8 mouse cellular contexts compared by ENCODE assay signal in genomic region chr7:143830399-143830798, GRCm38 (mm10). TPM values are rescaled to one million over a fixed set of nuclear protein-coding genes. Genes with fewer than 3 reads are reported as not detected.
DNase-seq lines count a peak whose midpoint lies in the region; ATAC-seq lines count a peak whose summit lies in the region.

No protein-coding gene starts in this region.

- DNase-seq in cerebellum, postnatal 10 days, result peak; percentile 38 to 41
- no peak for DNase-seq in cerebellum, adult 11-12 months
- DNase-seq in forebrain, embryonic 14.5 days (ENCODE audit: low spot score), result no peak
- no peak for DNase-seq in liver, embryonic 13.5 days
- no peak for DNase-seq in adrenal gland, postnatal 25 days
- DNase-seq in ovary, postnatal 36 days (ENCODE audit: low spot score), result no peak
- no peak for DNase-seq in gastrocnemius, adult 8-10 months (ENCODE audit: low spot score in 2 of 2)

- H3K4me2 ChIP-seq in forebrain, embryonic 14.5 days (ENCODE audit: low read length), result peak overlapping the region; percentile 79
- peak overlapping the region; percentile 88 for H3K4me2 ChIP-seq in liver, embryonic 13.5 days

- H3K9me3 ChIP-seq in forebrain, embryonic 14.5 days (replicated peaks; ENCODE audit: control insufficient read depth, low read length), result no peaks in the 10 kb centered on the region
- no peaks in the 10 kb centered on the region for H3K9me3 ChIP-seq in liver, embryonic 13.5 days (replicated peaks)

- H3K4me3 ChIP-seq in forebrain, embryonic 14.5 days (ENCODE audit: low read depth, low read length), result peak overlapping the region; percentile 50
- H3K4me3 ChIP-seq in liver, embryonic 13.5 days (replicated peaks), result peak overlapping the region; percentile 79

- H3K9ac ChIP-seq in forebrain, embryonic 14.5 days (ENCODE audit: low read length), result peak overlapping the region; percentile 70
- H3K9ac ChIP-seq in liver, embryonic 13.5 days, result peak overlapping the region; percentile 75

- H3K27me3 ChIP-seq in forebrain, embryonic 14.5 days (replicated peaks; ENCODE audit: control insufficient read depth, insufficient read depth, low read length), result no peaks in the 10 kb centered on the region
- no peaks in the 10 kb centered on the region for H3K27me3 ChIP-seq in liver, embryonic 13.5 days

- H3K4me1 ChIP-seq in forebrain, embryonic 14.5 days (ENCODE audit: control insufficient read depth, insufficient read depth, low read length), result peaks cover 13% of the 10 kb centered on the region
- H3K4me1 ChIP-seq in liver, embryonic 13.5 days (replicated peaks), result peaks cover 53% of the 10 kb centered on the region

- H3K27ac ChIP-seq in forebrain, embryonic 14.5 days (ENCODE audit: low read depth, low read length), result peak overlapping the region; percentile 44; the same call in 1 of the 2 replicates
- peak overlapping the region; percentile 57; the same call in 1 of the 2 replicates for H3K27ac ChIP-seq in liver, embryonic 13.5 days

- no peaks in the 10 kb centered on the region; the same call in 1 of the 2 replicates for H3K36me3 ChIP-seq in forebrain, embryonic 14.5 days (ENCODE audit: control insufficient read depth, insufficient read depth, low read length)
- H3K36me3 ChIP-seq in liver, embryonic 13.5 days, result 0 out of 2 replicates have a peak, but pooled peaks cover 4% of the 10 kb centered on the region

- 13% methylated on average over 6 of the region's 6 CpGs for WGBS in forebrain, embryonic 14.5 days
- WGBS in liver, embryonic 13.5 days (ENCODE audit: insufficient replicate concordance), result 13% methylated on average over 6 of the region's 6 CpGs

- ATAC-seq in CD4-positive, CD25-positive, alpha-beta regulatory T cell, adult 4 months, result peak; percentile 38
- ATAC-seq in forebrain, embryonic 14.5 days, result peak; percentile 23
- ATAC-seq in liver, embryonic 13.5 days (ENCODE audit: low read depth), result no peak

RNA-seq across cellular contexts. Expression of gene Dhcr7, which starts 7.5 kb away (rescaled TPM):
- polyA plus RNA-seq in CD4-positive, CD25-positive, alpha-beta regulatory T cell, adult 4 months (2017; shearing (Covaris generic)), result 10 to 100 TPM; 47.4 to 52.1 TPM
- polyA plus RNA-seq in forebrain, embryonic 14.5 days (2014; fragmentation: Nextera tagmentation; extraction: Ambion mirVana), result 59.2 and 64.8 TPM in 2 replicates
- polyA plus RNA-seq in liver, embryonic 13.5 days (2015; fragmentation: Nextera tagmentation; extraction: Ambion mirVana), result 38.0 and 52.5 TPM in 2 replicates
- 1,142 and 1,301 TPM in 2 replicates for total RNA-seq in adrenal gland, postnatal 25 days (2021)
- 1 to 10 TPM; 3.8 to 8.2 (median 4.7) TPM for total RNA-seq in gastrocnemius, adult 8-10 months (2022)

RNA-seq across cellular contexts. Expression of gene Nadsyn1, which starts 7.8 kb away (rescaled TPM):
- polyA plus RNA-seq in CD4-positive, CD25-positive, alpha-beta regulatory T cell, adult 4 months (2017; shearing (Covaris generic)), result 10 to 100 TPM; 20.7 to 28.5 TPM
- polyA plus RNA-seq in forebrain, embryonic 14.5 days (2014; fragmentation: Nextera tagmentation; extraction: Ambion mirVana), result 5.2 TPM in 2 replicates
- polyA plus RNA-seq in liver, embryonic 13.5 days (2015; fragmentation: Nextera tagmentation; extraction: Ambion mirVana), result 7.0 and 7.7 TPM in 2 replicates
- total RNA-seq in adrenal gland, postnatal 25 days (2021), result 16.7 and 21.7 TPM in 2 replicates
- total RNA-seq in gastrocnemius, adult 8-10 months (2022), result 1 to 10 TPM; 2.5 to 3.6 (median 2.8) TPM

RNA-seq across cellular contexts. Expression of gene Gm498, which starts 36.2 kb away (rescaled TPM):
- polyA plus RNA-seq in CD4-positive, CD25-positive, alpha-beta regulatory T cell, adult 4 months (2017; shearing (Covaris generic)), result not detected
- not detected in 2 replicates for polyA plus RNA-seq in forebrain, embryonic 14.5 days (2014; fragmentation: Nextera tagmentation; extraction: Ambion mirVana)
- not detected in 2 replicates for polyA plus RNA-seq in liver, embryonic 13.5 days (2015; fragmentation: Nextera tagmentation; extraction: Ambion mirVana)
- not detected in 2 replicates for total RNA-seq in adrenal gland, postnatal 25 days (2021)
- not detected for total RNA-seq in gastrocnemius, adult 8-10 months (2022)

RNA-seq across cellular contexts. Expression of gene Mrgpre, which starts 46.1 kb away (rescaled TPM):
- 10 to 100 TPM in 1 of 2 experiments, 1 to 10 TPM in 1; 5.7 to 11.7 TPM for polyA plus RNA-seq in CD4-positive, CD25-positive, alpha-beta regulatory T cell, adult 4 months (2017; shearing (Covaris generic))
- polyA plus RNA-seq in forebrain, embryonic 14.5 days (2014; fragmentation: Nextera tagmentation; extraction: Ambion mirVana), result 2.6 and 3.6 TPM in 2 replicates
- 0.17 and 0.28 TPM in 2 replicates for polyA plus RNA-seq in liver, embryonic 13.5 days (2015; fragmentation: Nextera tagmentation; extraction: Ambion mirVana)
- 1.4 and 2.0 TPM in 2 replicates for total RNA-seq in adrenal gland, postnatal 25 days (2021)
- under 1 TPM; 0.32 to 0.87 (median 0.44) TPM for total RNA-seq in gastrocnemius, adult 8-10 months (2022)

Comparison
In these comparisons a context has a peak if more than half of its experiments do, and no peak if none do; other contexts are left out.
1. DNase-seq: peak in cerebellum, postnatal 10 days (2 of 2); none in cerebellum, adult 11-12 months (single experiment), forebrain, embryonic 14.5 days (single experiment), liver, embryonic 13.5 days (single experiment), adrenal gland, postnatal 25 days (single experiment), ovary, postnatal 36 days (single experiment) and gastrocnemius, adult 8-10 months (0 of 2).